Mouse (Mus musculus) cerebellum, adult 11 months (tissue): Measurements from ENCODE around the gene A3galt2.

Experiments used
- DNase-seq: peaks from one replicate; pipeline ENCODE4 v3.0.0; 2022

The A3galt2 gene

DNA sequence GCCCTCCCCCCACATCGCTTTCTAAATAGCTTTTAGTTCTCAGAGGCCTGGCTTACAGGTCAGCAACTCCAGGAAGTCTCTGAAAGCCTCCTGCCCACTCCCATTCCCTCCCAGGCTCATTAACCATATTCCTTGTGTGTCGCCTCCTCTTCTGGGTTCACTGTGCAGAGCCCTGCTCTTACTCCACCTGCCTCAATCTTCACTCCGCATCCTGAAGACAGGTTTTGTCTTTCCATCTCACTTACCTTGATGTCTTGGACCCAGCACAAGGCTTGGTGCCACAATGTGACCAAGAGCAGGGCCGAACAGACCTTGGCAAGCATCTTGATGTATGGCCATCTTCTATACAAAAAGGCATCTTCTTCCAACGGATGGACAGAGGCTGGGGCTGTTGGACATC lies 4.0 kb downstream of the A3galt2 start:
- DNase-seq = no peak

DNA sequence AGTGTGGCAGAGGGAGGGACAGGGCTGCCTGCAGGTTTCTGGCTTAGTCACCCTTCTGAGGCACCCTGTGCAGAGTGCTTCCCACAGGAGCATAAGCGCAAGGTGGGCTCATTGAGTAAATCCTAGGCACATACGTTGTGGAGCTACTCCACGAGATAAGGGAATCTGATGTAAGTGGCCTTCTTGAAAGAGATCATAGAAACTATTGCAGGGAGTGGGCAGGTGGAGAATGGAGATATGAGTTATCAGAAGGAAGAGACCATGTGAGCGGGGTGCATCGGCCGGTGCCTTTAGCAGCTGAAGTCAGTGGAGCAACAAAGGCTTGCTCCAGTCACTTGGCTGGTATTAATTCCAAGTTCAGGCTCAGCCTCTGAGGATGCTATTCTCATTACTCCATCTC lies 4.9 kb downstream of the A3galt2 start:
- no peak for DNase-seq

DNA sequence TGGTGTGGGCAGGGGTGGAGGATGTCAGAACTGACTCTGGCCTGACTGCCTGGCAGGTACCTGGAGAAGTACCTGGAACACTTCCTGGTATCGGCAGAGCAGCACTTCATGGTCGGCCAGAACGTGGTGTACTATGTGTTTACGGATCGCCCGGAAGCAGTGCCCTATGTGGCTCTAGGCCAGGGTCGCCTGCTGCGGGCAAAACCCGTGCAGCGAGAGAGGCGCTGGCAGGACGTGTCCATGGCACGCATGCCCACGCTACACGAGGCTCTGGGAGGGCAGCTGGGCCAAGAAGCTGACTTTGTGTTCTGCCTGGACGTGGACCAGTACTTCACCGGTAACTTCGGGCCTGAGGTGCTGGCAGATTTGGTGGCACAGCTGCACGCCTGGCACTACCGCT lies 11.8 kb downstream of the A3galt2 start:
- DNase-seq = no peak

DNA sequence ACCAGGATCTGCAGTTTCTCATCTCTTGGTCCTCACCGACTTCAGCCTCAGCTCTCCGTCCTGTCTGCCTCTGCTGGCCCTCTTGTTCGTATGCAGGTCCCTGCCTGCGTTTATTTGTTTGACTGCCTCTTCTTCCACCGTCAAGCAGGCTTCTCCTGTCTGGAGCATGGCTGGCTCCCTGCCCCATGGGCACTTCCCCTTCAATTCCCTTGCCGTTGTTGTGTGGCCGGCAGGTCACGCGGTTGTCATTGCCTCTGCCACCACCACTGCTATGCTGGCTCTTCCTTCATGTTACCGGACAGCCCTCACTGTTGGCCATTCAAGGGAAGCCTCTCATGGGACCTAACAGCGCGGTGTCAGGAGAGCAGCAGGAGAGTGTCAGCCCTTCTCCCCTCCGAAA lies 13.0 kb downstream of the A3galt2 start:
- DNase-seq = no peak

DNA sequence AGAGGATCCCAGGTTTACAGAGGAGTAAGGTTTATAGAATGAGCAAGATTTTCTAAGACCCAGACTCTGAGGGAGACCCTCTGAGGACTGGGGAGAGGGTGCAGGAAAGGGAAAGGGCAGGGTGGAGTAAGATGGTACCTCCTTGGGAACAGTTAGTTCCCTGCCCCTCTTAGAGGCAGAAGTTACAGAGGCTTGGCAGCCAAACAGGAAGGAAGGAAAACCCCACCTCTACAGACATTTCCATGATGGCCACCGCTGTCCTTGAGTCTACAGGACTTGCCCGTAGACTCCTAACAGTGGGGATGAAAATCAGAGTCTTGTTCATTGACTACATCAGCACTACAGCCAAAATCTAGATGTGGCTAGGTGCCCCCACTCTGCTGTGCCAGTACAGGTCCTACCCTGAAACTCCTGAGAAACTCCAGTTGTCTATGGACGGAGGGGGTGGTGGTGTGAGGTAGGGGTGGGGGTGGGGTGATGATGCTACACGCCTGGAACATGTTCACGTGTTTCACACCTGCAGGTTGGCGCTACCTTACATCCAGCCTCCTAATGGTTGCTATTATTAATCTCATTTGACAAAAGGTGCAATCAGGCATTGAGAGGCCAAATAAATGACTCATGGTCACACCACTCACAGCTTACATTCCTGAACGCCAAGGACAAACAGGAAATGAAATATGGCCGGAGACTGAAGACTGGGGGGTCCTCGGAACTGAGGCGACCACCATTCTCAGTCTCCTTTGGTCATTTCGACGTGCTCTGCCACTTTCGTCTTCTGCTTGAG lies 14.6 kb downstream of the A3galt2 start:
- DNase-seq = no peak

DNA sequence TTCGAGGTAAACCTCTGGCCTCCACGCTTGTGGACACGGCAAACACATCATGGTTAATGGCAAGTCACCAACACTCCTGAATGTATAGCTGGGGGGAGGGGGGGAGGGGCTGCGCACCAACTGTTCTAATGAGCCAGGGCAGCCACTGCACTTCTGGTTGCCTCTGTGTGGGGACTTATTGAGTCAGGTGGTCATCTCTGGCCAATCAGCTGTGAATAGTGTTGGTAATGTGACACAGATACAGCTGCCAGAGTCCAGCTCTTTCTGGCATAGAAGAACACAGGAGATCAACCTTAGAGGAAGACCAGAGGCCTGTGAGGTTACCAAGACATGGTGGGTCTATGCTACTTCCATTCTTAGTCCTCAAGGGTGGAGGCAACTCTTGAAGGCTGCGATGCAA lies 15.5 kb downstream of the A3galt2 start:
- no peak for DNase-seq

DNA sequence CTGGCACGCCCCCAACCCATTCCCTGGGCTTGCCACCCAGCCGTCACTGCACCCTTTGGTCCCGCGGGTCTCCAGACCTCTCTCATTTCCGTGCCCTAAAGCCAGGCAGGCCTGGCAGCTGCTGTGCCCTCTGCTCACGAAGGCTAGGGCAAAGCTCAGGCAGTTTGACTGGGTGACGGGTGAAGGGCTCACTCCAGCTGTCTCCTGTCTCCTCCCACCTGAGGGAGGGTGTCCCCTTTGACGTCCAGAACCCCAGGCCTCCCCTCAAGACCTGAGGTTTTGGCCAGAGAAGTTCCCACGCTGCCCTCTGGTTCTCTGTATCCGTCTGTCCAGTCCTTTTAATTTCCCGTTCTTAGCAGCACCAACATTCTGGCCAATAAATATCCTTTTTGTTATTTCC lies 18.7 kb downstream of the A3galt2 start:
- DNase-seq = no peak

DNA sequence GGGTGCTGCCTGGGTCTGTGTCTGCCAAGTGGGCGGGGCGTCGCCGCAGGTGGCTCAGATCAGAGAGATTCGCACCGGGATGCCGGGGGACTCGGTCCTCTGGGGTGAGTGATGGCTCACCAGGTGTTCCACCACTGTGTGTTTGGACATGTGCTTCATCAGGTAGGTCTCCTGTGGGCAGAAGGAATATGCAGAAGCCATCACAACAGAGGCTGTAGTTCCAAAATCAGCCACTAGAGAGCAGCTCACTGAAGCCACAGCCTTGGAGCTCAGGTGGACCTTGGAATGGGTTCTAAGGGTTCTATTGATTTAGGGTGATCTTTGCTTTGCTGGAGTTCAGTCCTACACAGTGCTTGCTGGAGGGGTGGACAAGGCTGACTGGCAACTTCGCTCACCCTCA lies 19.3 kb downstream of the A3galt2 start:
- peak; percentile 58 for DNase-seq

DNA sequence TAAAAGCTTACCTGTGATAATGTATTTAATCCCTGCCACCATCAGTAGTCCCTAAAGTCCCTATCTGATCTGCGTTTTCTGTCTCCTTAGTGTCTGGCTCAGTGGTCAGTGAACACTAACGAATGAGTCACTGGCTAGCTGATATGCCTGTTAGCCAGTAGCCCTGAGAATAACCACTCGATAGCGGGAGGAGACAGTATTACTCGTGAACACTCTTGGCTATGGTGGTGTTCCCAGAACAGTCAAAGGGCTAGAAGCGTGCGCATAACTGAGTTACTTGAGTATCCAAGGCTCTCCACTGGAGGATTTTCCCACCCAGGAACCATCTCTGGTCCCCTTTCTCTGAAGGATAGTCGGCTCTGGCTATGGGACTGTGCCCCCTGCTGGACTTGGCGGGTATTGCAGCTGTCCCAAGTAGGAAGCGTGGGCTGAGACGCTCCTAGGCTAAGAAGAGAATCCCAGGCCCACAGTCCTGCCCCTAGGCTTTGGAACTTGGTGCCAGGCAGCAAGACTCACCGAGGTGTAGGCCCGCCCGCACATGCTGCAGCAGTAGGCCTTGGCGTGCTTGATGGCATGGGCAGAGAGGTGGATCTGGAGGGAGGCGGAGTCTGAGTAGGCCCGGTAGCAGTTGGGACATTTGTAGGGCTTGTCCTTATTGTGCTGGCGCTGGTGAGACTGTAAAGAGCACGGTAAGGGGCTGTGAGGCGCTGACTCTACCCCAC lies 21.6 kb downstream of the A3galt2 start:
- DNase-seq = peak; percentile 76

DNA sequence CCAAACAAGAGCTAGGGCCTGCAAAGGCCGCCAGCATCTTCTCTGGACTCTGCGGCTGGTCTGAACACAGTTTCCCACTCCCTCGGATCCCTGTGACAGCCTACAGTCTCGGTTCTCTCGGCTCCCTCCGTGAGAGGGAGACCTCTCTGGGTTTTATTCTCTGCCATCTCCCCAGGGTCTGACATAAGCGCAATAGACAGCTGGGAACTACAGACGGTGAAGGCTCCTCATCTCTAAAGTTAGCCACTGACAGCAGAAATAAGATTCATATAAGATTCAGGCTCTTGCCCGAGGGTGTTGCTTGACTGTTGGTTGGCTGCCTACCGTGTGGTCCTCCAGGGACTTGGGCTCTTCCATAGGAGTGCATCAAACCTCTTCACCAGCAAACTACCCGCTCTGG lies 22.4 kb downstream of the A3galt2 start:
- DNase-seq = no peak

DNA sequence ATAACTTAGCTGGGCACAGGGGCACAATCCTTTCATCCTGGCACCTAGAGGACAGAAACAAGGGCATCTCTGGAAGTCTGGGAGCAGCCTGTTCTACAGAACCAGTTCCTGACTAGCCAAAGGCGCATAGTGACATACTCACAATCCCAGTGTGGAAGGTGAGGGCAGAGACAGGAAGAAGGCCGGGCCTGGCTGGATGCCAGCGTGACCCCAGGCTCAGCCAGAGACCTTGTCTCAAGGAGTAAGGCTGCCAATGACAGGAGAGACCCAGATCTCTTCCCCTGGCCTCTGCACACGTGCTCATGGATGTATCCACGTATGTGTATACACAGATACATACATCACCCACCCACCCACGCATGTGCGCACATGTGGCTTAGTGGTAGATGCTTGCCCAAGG lies 26.9 kb downstream of the A3galt2 start:
- no peak for DNase-seq

DNA sequence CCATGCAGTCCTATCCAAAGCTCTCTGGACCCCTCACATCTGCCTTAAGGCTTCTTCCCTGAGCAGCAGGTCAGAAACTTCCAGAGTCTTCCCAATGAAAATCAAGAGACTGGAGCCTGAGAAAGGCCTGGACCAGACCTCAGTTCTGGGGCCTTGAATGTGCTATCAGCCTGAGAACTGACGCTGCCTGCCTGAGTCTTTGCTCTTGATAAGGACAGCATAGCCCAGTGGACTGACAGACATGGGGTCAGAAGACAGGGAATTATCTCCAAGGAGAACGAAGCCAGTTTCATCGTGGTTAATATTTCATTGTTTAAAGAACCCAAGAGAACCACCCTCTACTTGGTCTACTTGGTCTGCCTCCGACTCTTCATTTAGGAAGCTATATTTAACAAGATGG lies 27.5 kb downstream of the A3galt2 start:
- no peak for DNase-seq

DNA sequence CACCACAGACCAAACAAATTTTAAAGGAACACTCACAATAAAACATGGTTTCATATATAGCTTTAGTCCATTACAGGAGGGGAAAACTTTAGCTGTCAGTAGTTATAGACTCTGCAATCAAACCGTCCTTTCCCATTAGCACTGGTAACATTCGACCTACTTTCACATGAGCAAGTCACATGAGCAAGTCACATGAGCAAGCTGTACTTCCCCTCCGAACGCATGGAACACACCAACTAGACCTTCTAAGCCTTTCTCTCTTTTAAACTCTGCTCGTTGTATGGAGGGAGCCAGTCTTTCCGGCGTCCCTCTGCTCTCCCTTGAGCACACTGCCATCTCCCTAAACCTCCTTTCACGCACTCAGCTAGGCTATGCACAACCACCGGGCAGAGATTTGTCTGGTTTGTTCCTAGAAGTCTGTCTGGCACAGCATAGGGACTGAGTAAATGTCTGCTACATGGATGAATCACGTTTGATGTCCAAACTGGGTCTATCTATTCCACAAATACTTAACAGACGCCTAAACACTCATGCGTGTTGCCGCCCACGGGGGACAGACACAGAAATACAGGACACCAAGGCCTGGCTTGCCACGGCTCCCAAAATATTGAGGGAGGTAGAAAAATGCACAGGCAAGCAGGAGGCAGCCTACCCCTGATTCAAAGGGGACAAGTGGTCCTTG lies 29.9 kb downstream of the A3galt2 start:
- DNase-seq = no peak

DNA sequence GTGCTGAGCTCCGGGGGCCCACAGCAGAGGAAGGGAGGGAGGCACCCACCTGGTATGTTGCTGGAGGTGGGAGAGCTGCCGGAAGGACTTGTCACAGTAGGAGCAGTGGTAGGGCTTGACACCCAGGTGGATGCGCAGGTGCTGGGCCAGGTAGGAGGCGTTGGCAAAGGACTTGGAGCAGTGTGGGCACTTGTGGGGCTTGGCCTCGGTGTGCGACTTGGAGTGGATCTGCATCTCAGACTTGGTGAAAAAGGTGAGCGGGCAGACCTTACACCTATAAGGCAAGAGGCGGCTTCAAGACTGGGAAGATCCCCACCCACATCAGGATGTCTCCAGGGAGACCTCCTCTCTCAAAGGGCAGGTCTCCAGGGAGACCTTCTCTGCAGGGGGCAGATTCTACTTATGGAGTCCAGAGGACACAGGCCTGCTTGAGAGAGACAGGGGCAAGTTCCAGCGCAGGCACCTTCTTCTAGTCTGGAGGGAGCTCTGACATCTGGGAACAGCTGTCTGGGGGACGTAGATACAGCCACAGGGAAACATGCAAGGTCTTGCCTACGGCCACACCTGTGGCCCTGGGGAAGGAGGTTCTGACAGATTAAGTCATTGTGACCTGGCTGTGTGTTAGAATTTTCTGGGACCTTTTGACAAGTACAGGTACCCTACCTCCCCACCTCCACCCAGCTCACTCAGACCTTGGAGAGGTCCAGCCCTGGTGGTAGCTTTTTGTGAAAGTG lies 30.9 kb downstream of the A3galt2 start:
- DNase-seq = no peak

DNA sequence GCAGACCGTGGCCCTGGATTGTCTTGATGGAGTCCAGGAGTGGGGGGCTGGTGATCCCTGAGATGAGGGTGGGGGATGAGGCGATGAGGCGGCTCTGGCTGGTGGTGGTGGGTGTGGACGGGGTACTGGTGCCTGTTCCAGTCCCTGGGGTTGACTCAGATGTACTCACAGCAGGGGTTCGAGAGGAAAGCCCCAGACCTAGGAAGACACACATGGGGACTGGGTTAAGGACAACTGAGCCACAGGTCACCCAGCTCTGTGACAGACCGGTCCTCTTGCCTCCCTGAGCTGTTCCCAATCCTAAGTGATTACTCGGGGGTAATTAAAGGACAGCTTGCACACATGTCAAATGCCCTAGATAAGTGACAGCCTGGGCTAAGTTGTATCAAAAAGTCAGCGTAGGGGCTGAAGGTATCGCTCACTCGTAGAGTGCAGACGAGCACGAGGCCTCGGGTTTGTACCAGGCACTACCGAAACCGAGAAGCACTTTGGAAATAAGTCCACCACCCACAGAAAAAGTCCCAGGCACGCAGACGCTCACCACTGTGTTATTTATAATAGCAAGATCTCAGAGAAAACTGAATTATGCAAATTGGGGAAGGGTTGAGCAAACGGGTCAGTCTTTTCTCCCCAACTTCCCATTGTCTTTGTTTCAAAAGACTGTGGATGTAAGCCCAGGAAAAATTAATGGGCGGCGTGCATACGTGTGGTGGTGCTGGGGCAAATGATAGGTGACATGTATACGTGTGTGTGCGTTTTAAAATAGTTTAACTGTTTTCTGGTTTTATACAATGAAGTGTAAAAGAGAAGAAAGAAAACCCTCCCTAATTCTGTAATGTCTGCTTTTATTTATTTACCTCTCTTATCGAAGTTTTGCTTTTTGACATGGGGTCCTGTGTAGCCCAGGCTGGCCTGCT lies 32.1 kb downstream of the A3galt2 start:
- DNase-seq = no peak

DNA sequence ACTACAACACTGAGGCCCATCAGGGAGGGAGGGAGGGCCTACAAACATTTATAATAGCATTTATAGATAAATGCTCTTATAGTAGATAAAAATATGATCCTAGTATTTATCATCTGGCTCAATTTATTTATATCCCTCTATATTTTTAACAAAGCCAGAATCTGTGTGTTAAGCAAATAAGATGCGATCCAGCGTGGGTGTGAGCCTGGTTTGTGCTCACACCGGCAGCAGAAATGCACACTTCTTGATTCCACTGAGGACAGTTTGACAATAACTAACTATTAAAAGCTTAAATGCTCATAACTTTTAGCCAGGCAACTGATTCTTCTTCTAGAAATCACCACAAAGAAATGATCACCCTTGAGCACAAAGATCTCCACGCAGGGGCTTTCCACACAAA lies 32.9 kb downstream of the A3galt2 start:
- DNase-seq = no peak

DNA sequence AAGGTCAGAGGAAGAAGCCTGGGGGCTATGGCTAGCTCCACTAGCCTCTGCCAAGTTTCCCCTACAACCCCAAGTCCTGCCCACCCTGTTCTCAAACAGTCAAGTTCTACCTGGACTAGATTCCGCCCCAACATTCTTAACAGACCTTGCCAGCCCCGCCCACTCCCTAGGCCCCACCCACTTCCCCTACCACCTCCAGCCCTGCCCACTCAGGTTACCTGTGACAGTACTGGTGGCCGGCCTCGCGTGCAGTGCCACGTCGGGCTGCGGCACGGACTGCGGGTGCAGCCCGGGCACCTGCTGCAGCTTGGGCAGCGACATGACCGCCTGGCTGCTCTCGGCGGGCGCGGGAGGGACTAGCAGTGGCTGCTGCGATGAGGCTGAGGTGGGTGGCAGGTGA lies 34.5 kb downstream of the A3galt2 start:
- no peak for DNase-seq

DNA sequence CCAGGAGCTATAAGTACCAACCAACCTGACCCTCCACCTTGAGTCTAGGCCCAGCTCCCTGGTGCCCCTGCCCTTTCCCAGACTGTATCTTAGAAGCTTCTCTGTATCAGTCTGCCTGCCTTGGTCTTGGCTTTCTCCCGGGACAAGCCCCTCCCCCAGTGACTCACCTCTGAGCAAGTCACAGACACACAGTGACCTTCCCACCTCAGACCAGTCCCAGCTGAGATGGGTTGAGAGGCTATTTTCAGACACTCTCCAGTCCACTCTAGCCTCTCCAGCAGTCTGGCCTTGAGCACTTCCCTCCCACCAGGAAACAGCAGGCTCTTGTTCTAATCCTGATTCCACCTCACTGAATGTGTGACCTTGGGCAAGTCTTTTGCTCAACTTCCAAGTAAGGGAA lies 38.5 kb downstream of the A3galt2 start:
- no peak for DNase-seq

DNA sequence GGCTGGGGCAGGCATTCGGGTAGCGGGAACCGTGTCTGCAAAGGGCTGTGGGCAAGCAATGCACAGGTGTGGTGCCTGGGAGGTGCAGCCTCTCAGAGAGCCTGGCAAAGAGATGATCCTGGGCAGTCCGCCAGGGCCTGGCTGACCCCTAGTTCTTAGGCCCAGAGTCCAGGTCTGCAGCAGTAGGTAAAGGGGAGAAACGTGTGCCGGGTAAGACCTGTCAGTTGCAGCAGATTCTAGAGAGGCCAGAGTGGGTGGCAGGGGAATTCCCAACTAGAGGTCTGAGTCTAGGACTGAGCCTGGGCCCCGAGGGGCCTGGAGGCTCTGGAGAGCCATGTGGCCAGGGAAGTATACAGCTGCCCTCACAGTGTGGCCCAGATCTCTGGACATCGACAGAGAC lies 39.0 kb downstream of the A3galt2 start:
- DNase-seq = no peak

DNA sequence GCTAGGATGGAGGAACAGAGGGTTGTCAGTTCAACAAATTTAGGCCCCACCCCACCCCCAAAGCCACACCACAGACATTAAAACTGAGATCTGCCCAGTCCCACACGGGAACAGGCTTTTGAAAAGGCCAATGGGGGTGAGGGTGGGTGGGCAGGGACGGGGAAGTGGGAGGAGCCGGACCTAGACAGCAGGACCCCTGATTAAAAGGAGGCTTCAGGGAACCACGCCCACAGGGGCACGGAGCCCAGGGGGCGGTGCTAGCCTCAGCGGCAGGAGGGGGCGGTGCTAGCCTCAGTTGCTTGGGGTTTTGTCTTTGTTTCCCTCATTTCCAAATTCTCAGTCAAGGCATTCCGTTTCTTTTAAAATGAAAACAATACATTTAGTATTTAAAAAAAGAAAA lies 40.4 kb downstream of the A3galt2 start:
- no peak for DNase-seq

DNA sequence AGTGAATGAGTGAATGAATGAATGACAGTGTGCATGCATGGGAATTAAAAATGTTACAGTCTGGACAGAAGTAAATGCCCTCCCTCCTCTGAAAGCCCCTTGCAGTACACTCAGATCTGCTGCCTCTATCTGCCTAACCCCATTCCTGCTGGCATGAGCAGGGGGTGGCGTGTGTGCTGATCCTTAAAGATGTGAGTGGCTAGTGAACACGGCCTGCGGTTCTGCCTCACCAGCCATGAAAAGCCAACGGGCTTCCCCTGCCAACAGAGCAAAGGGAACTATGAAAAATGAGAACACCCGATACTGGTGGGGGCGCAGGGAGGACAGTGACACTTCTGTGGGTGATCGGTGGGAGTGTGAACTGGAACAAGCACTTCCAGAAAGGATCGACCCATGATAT lies 41.6 kb downstream of the A3galt2 start:
- DNase-seq = no peak
